Mouse (Mus musculus) thymus, adult 2 months (tissue): ENCODE results near the gene Gabbr2.

Source experiments
- CTCF ChIP-seq: fragments of 200-500 bp; IDR thresholded peaks from 2 replicates; pipeline ENCODE4 v1.5.1; 2012; ENCODE audit warnings: mild to moderate bottlenecking, control low read depth, low read length, moderate library complexity, borderline replicate concordance; ENCODE audit not compliant: control insufficient read depth, poor library complexity, insufficient read depth; ENCODE audit errors: extremely low read depth
- POLR2A ChIP-seq: fragments of 200-500 bp; IDR thresholded peaks from 2 replicates; pipeline ENCODE4 v1.6.1; 2012; ENCODE audit warnings: mild to moderate bottlenecking, low read length, control low read depth, moderate library complexity; ENCODE audit not compliant: control insufficient read depth, poor library complexity, insufficient read depth; ENCODE audit errors: extremely low read depth

DNA sequence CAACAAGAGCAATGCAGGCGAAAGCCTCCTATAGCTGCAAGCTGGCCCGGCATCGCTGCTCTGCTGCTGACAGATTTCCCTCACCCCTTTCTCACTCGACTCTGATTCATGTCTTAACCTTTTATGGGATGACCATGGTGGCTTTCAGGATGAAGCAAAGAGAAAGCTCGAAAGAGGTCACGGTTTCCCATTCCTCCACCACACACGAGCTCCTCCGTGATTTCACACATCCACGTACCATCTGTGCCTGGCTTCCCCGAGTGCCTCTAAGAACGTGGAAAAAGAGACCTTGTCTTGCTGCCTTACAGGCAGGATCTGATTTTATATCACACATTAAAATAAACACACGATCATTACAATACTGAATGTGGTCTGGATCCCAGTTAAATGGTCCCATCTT lies 220.6 kb downstream of the Gabbr2 start:
- TF ChIP-seq CTCF (no peak), POLR2A (no peak)
